Mouse (Mus musculus): ENCODE results near the gene Paqr7. TPM values are rescaled to one million over a fixed set of nuclear protein-coding genes. Genes with fewer than 3 reads are reported as not detected.

The Paqr7 gene
- total and polyA plus RNA-seq, 3 experiments = 0.43 to 2.7 (median 0.89) TPM

DNA sequence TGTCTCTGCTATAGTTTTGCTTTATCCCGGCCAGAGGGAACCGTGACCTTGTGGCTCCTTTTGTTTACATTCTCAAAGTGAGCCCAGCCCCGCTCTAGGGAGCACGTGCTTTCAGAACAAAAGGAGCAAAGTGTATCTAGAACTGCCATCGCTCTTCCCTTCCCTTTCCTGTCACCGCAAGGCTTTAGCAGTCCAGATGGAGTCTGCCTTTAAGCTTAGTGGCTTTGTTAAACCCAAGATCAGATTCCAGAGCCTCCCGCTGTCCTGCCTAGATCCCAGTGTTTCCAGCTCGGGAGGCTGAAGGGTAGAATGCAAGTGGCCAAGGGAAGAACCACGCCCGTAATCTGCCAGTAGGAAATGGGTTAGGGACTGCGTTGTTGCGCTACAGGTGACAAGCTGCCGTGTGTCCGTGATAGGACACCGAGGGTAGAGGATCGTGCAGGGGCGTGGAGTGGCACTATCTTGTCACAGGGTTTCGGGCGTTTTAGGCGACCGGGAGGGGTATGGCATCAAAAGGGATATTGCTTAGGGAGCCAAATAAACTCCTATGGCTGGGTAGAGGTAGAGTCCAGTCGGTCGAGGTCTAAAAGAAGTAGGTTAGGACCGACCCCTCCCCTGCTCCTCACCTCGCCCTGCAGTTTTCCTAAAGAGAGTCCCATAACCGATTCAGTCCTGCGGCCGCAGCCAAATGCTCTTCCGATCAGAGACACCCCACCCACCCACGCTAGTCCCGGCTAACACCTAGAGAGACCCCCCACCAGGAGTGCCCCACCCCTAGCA, 28.9 kb upstream of the Paqr7 start:
- TF ChIP-seq MAX (IDR thresholded peaks at IDR 0.05; ENCODE audit: low read length) = peak; percentile 55; the same call in 1 of the 2 replicates
- TF ChIP-seq ZMIZ1 (IDR thresholded peaks at IDR 0.05; ENCODE audit: low read depth, low read length) = no peak
- no peak overlapping the region for H3K4me3 ChIP-seq (replicated peaks in 1 of 3; ENCODE audit: low read depth in 2 of 3, low read length in 2 of 3, poor library complexity in 1 of 3)
- in situ Hi-C loops (cut with MboI; ENCODE audit: low pct_ligation_motif_present, low pct_unique_long_range_greater_than_20kb, low sequenced_read_pairs) (no loop called here), dilution Hi-C loops (cut with MboI; ENCODE audit: extremely low pct_ligation_motif_present, extremely low pct_unique_long_range_greater_than_20kb, low sequenced_read_pairs) (no loop called here)
- no peak overlapping the region for H3K27ac ChIP-seq (ENCODE audit: insufficient read depth, low read depth)
- H3K4me1 ChIP-seq (ENCODE audit: control insufficient read depth in 1 of 2, insufficient read depth in 2 of 2) = peaks cover 3% of the 10 kb centered on the region in 2 experiments
- H3K9ac ChIP-seq (ENCODE audit: insufficient read depth, low read depth) = no peak overlapping the region
- peak overlapping the region; percentile 87; the same call in 1 of the 2 replicates for H3K4me2 ChIP-seq (ENCODE audit: insufficient read depth, low read depth, poor library complexity, severe bottlenecking)
- H3K79me2 ChIP-seq (replicated peaks; ENCODE audit: control insufficient read depth, extremely low read depth, insufficient read depth, poor library complexity, severe bottlenecking) = no peaks in the 10 kb centered on the region; the same call in 1 of the 2 replicates
- peaks cover 8% of the 10 kb centered on the region for H3K9me3 ChIP-seq (replicated peaks; ENCODE audit: low read length)
- peaks cover 43% of the 10 kb centered on the region for H3K27me3 ChIP-seq (replicated peaks)
- DNase-seq (ENCODE audit: extremely low read depth) = no peak
- peaks cover 4 to 8% of the 10 kb centered on the region in 2 experiments for H3K36me3 ChIP-seq (replicated peaks in 1 of 2; ENCODE audit: control insufficient read depth in 1 of 2, insufficient read depth in 1 of 2, low read length in 1 of 2)

DNA sequence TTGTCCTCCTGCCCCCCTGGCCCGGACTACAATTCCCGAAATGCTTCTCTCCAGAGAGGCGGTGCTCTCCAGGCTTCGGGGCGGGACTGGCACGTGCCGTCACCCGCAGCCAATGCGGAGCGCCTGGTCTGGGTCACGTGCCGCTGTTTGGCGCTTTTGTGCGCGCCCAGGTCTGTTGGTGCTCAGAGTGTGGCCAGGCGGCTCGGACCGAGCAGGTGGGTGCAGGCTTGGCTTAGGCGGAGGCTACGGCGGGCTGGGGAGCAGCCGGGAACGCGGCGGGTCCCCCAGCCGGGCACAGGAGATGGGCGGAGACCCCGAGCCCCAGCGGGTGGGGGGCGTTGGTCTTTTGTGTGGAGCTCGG, 28.3 kb upstream of the Paqr7 start, which contains the start of gene Stmn1:
Gene Stmn1, plus strand, starts transcription at position 106 of the 361 bp plus-strand sequence.
- Histone ChIP-seq H3K27ac (ENCODE audit: insufficient read depth, low read depth) (no peak within 1 kb of the TSS), H3K4me3 (replicated peaks in 1 of 3; ENCODE audit: low read depth in 2 of 3, low read length in 2 of 3, poor library complexity in 1 of 3) (peak within 1 kb of the TSS; percentile 25 to 74 (median 67)), H3K36me3 (replicated peaks in 1 of 2; ENCODE audit: control insufficient read depth in 1 of 2, insufficient read depth in 1 of 2, low read length in 1 of 2) (peaks cover 4 to 11% of the 10 kb centered on the region in 2 experiments), H3K9ac (ENCODE audit: insufficient read depth, low read depth) (peak within 1 kb of the TSS; percentile 69), H3K9me3 (replicated peaks; ENCODE audit: low read length) (peaks cover 7% of the 10 kb centered on the region), H3K4me2 (ENCODE audit: insufficient read depth, low read depth, poor library complexity, severe bottlenecking) (peak within 1 kb of the TSS; percentile 87), H3K27me3 (replicated peaks) (peaks cover 43% of the 10 kb centered on the region), H3K4me1 (ENCODE audit: control insufficient read depth in 1 of 2, insufficient read depth in 2 of 2) (peaks cover 3% of the 10 kb centered on the region in 2 experiments), H3K79me2 (replicated peaks; ENCODE audit: control insufficient read depth, extremely low read depth, insufficient read depth, poor library complexity, severe bottlenecking) (no peaks in the 10 kb centered on the region; the same call in 1 of the 2 replicates)
- dilution Hi-C loops (cut with MboI; ENCODE audit: extremely low pct_ligation_motif_present, extremely low pct_unique_long_range_greater_than_20kb, low sequenced_read_pairs) = no loop called here
- peak; percentile 81 for DNase-seq (ENCODE audit: extremely low read depth)
- TF ChIP-seq RCOR1 (conservative IDR thresholded peaks at IDR 0.05; ENCODE audit: low read depth, low read length) = no peak
- peak; percentile 32; the same call in 1 of the 2 replicates for TF ChIP-seq IRF4 (IDR thresholded peaks at IDR 0.05; ENCODE audit: low read depth, low read length)
- TF ChIP-seq UBTF (IDR thresholded peaks at IDR 0.05; ENCODE audit: low read depth, low read length) = 0 out of 2 replicates have a peak, but pooled peaks have one; percentile 37
- peak; percentile 56 for TF ChIP-seq NRF1 (IDR thresholded peaks at IDR 0.05; ENCODE audit: low read depth, low read length)
- TF ChIP-seq TCF12 (IDR thresholded peaks at IDR 0.05; ENCODE audit: low read depth, low read length) = peak; percentile 80
- no peak for TF ChIP-seq JUN (IDR thresholded peaks at IDR 0.05; ENCODE audit: insufficient read depth, low read depth, low read length)
- TF ChIP-seq MAZ (IDR thresholded peaks at IDR 0.05; ENCODE audit: low read depth, low read length) = no peak
- TF ChIP-seq ZMIZ1 (IDR thresholded peaks at IDR 0.05; ENCODE audit: low read depth, low read length) = peak; percentile 69
- no peak for TF ChIP-seq RAD21 (IDR thresholded peaks at IDR 0.05; ENCODE audit: low read depth, low read length)
- TF ChIP-seq USF1 (IDR thresholded peaks at IDR 0.05; ENCODE audit: low read depth, low read length) = peak; percentile 98
- TF ChIP-seq NELFE (IDR thresholded peaks at IDR 0.05; ENCODE audit: low read depth, low read length) = peak; percentile 80
- TF ChIP-seq POLR2AphosphoS2 (IDR thresholded peaks at IDR 0.05; ENCODE audit: low read depth, low read length) = no peak
- TF ChIP-seq SIN3A (IDR thresholded peaks at IDR 0.05; ENCODE audit: low read length) = peak; percentile 56
- no peak for TF ChIP-seq CHD1 (IDR thresholded peaks at IDR 0.05; ENCODE audit: low read depth, low read length)
- 0 out of 2 replicates have a peak, but pooled peaks have one; percentile 16 for TF ChIP-seq CHD2 (IDR thresholded peaks at IDR 0.05; ENCODE audit: low read length)
- TF ChIP-seq USF2 (conservative IDR thresholded peaks at IDR 0.05; ENCODE audit: low read depth, low read length) = peak; percentile 93
- no peak for TF ChIP-seq JUND (conservative IDR thresholded peaks at IDR 0.05; ENCODE audit: low read depth, low read length)
- TF ChIP-seq ETS1 (conservative IDR thresholded peaks at IDR 0.05; ENCODE audit: low read depth, low read length) = no peak
- TF ChIP-seq EP300 (IDR thresholded peaks at IDR 0.05; ENCODE audit: low read length) = no peak
- TF ChIP-seq SMC3 (IDR thresholded peaks at IDR 0.05; ENCODE audit: low read depth, low read length) = no peak
- peak; percentile 90 for TF ChIP-seq HCFC1 (IDR thresholded peaks at IDR 0.05; ENCODE audit: low read depth, low read length)
- peak; percentile 100 for TF ChIP-seq BHLHE40 (IDR thresholded peaks at IDR 0.05; ENCODE audit: low read depth, low read length)
- TF ChIP-seq MAX (IDR thresholded peaks at IDR 0.05; ENCODE audit: low read length) = peak; percentile 98
- 0 out of 2 replicates have a peak, but pooled peaks have one; percentile 13 for TF ChIP-seq MEF2A (IDR thresholded peaks at IDR 0.05; ENCODE audit: borderline replicate concordance, low read depth, low read length)
- peak; percentile 88 for TF ChIP-seq POLR2A (IDR thresholded peaks at IDR 0.05; ENCODE audit: low read depth, low read length)
- TF ChIP-seq MAFK (IDR thresholded peaks at IDR 0.05; ENCODE audit: insufficient replicate concordance, low read length) = no peak
- no peak; the same call in 1 of the 2 replicates for TF ChIP-seq ELF1 (IDR thresholded peaks at IDR 0.05; ENCODE audit: low read depth, low read length)
- no peak for TF ChIP-seq MYC (IDR thresholded peaks at IDR 0.05; ENCODE audit: low read depth, low read length)
- TF ChIP-seq PAX5 (IDR thresholded peaks at IDR 0.05; ENCODE audit: low read length) = no peak
- TF ChIP-seq KAT2A (IDR thresholded peaks at IDR 0.05; ENCODE audit: insufficient replicate concordance, low read length) = peak; percentile 68; the same call in 1 of the 2 replicates
- in situ Hi-C loops (cut with MboI; ENCODE audit: low pct_ligation_motif_present, low pct_unique_long_range_greater_than_20kb, low sequenced_read_pairs) = no loop called here
